Mouse (Mus musculus): ENCODE measurements around the gene Pop4. TPM values are rescaled to one million over a fixed set of nuclear protein-coding genes. Genes with fewer than 3 reads are reported as not detected.
"Not testable (repeated sequence)": the region's sequence is repeated elsewhere in the genome, so short reads cannot be mapped to it uniquely, and the experiment has no call there.

The Pop4 gene
- 3.3 and 3.7 TPM in 2 replicates for polyA plus RNA-seq (2012; rRNA removed)

DNA sequence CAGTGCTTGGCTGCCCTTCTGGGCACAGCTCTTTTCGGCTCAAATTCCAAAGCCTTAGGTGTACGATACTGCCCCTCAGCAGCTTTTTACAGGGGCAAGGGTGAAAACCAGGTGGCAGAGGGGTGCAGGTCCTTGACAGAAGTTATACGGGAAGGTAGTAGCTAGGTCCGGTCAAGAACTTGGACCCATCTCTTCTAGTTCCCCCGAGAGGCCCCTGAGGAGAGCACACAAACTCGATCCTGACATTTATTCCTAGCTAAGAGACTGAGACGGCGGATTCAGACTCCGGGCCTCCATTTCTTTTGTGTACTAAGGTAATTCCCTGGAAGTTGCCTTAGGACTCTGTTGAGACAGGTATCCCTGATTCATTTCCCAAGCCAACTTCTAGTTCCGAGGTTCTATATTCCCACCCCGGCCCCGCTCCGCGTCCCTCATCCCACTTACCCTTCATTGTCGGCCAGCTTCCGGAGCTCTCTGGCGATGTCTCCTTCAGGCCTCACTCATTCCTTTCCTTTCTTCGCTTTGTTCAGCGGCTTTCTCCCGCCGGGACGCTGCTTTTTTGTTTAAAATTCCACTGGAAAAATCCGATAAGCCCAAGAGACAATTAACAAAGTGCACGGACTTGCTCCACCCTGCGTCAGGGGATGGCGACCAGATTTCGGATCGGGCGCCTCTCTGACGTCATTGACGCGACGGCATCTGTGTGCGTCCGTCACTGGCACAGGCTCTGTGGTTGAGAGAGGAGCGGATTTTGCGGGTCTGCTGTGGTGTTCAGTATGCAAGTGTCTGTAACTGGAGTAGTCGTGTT lies at the start of gene Pop4:
Pop4 (minus strand) TSS at position 721 of the 808 bp plus-strand sequence.
- Histone ChIP-seq H3K27me3 (ENCODE audit: control insufficient read depth, insufficient read depth, low read length) (no peaks in the 10 kb centered on the region), H3K4me3 (ENCODE audit: low read depth, low read length) (peak within 1 kb of the TSS; percentile 98), H3K4me1 (ENCODE audit: control insufficient read depth, insufficient read depth, insufficient read length, low read length) (peaks cover 8% of the 10 kb centered on the region; the same call in 1 of the 2 replicates), H3K27ac (ENCODE audit: insufficient read depth, low read depth, low read length) (peak within 1 kb of the TSS; percentile 52; the same call in 1 of the 2 replicates), H3K36me3 (ENCODE audit: control insufficient read depth, insufficient read depth, low read length) (peaks cover 7% of the 10 kb centered on the region; the same call in 1 of the 2 replicates)
- TF ChIP-seq POLR2A (IDR thresholded peaks at IDR 0.05; ENCODE audit: low read depth, low read length) (peak; percentile 57; the same call in 1 of the 2 replicates), CTCF (IDR thresholded peaks at IDR 0.05; ENCODE audit: extremely low read depth, insufficient read length, insufficient replicate concordance, low read depth, low read length) (no peak)
- WGBS = under 1% methylated on average over 38 of the region's 38 CpGs

DNA sequence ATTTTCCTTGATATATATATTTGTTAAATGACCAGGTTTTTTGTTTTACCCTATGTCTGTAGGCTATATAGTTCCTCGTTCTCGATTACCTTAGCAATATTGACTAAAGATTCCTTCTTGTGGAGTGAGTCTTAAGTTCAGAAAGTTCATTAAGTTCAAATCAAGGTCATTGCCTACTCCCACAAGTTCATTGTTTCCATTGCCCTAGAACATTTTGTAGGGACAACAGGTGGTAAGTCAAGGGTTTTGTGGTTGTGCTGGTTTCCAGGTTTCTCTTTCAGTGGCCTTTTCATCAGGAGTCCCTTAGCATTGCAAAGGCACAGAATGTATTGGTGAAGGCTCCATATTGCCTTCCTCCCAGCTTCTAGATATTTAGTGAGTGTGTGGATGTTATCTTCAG lies 49.4 kb upstream of the Pop4 start:
- H3K4me3 ChIP-seq (ENCODE audit: low read depth, low read length) = no peak overlapping the region
- H3K27me3 ChIP-seq (ENCODE audit: control insufficient read depth, insufficient read depth, low read length) = no peaks in the 10 kb centered on the region
- H3K4me1 ChIP-seq (ENCODE audit: control insufficient read depth, insufficient read depth, insufficient read length, low read length) = no peaks in the 10 kb centered on the region
- H3K27ac ChIP-seq (ENCODE audit: insufficient read depth, low read depth, low read length) = no peak overlapping the region
- no peaks in the 10 kb centered on the region for H3K36me3 ChIP-seq (ENCODE audit: control insufficient read depth, insufficient read depth, low read length)
- 78% methylated on average over 2 of the region's 2 CpGs for WGBS
- TF ChIP-seq CTCF (IDR thresholded peaks at IDR 0.05; ENCODE audit: extremely low read depth, insufficient read length, insufficient replicate concordance, low read depth, low read length) = no peak
- no peak for TF ChIP-seq POLR2A (IDR thresholded peaks at IDR 0.05; ENCODE audit: low read depth, low read length)

DNA sequence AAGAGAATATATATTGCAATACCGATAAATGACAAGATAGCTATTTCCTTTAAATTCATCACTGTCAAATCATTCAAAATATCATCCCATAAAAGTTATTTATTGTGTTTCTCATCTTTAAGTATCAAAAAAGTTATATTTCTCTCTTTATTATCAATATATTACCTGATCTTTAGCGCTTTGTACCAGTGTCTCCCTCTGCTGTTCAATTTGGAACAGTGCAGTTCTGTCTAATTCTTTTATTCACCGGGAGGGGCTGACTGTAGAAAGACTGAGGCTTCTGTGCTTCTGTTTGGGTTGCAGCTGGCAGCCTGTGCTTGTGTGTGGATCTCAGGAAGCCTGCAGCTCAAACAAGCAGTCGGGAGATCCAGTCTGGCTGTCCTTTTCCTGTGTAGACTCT lies 11.0 kb upstream of the Pop4 start:
- not testable (repeated sequence) for H3K4me1 ChIP-seq (ENCODE audit: control insufficient read depth, insufficient read depth, insufficient read length, low read length); H3K27ac ChIP-seq (ENCODE audit: insufficient read depth, low read depth, low read length); H3K27me3 ChIP-seq (ENCODE audit: control insufficient read depth, insufficient read depth, low read length); H3K4me3 ChIP-seq (ENCODE audit: low read depth, low read length); H3K36me3 ChIP-seq (ENCODE audit: control insufficient read depth, insufficient read depth, low read length)
- 24% methylated on average over 4 of the region's 4 CpGs for WGBS

DNA sequence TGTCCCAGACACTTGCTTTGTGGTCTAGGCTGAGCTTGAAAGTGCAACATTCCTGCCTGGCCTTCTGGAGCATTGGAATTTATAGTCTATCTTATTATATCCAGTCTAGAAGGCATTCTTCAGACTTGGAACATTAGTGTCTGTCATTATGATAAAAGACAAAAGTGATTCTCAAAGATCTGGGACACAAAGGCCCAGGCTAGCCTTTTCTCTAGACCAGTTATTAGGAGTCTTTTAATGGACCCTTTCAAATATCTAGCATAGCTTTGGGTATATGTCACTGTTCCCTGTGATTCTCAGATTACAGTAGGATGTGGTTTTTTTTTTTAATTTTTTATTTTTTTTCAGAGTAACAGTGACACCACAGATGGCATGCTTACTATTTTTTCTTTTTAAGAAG lies 1.3 kb upstream of the Pop4 start:
- no peak overlapping the region for H3K4me3 ChIP-seq (ENCODE audit: low read depth, low read length)
- TF ChIP-seq CTCF (IDR thresholded peaks at IDR 0.05; ENCODE audit: extremely low read depth, insufficient read length, insufficient replicate concordance, low read depth, low read length) (no peak), POLR2A (IDR thresholded peaks at IDR 0.05; ENCODE audit: low read depth, low read length) (no peak)
- H3K4me1 ChIP-seq (ENCODE audit: control insufficient read depth, insufficient read depth, insufficient read length, low read length) = peaks cover 8% of the 10 kb centered on the region; the same call in 1 of the 2 replicates
- H3K27me3 ChIP-seq (ENCODE audit: control insufficient read depth, insufficient read depth, low read length) = no peaks in the 10 kb centered on the region
- H3K36me3 ChIP-seq (ENCODE audit: control insufficient read depth, insufficient read depth, low read length) = peaks cover 3% of the 10 kb centered on the region; the same call in 1 of the 2 replicates
- no peak overlapping the region for H3K27ac ChIP-seq (ENCODE audit: insufficient read depth, low read depth, low read length)

DNA sequence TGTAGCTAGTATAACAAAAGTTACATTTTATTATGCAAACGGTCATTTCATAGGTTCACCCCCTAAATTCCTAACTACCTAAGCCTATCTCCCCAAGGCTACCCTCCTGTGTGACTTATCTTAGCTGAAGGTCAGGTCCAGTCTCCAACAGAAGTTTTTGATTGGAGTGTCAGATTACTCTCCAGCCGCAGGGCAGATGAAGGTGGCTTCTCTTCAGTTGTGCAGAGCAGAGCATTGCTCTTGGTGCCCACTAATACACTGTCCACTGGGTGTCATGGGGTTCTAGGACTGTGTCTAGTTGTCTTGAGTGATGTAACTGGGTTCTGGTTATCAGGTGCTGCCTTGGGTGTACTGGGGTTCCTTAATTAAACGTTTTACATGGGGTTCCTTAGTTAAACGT lies 636 bp upstream of the Pop4 start:
- peaks cover 8% of the 10 kb centered on the region; the same call in 1 of the 2 replicates for H3K4me1 ChIP-seq (ENCODE audit: control insufficient read depth, insufficient read depth, insufficient read length, low read length)
- WGBS = 3% methylated on average over 4 of the region's 4 CpGs
- H3K27ac ChIP-seq (ENCODE audit: insufficient read depth, low read depth, low read length) = no peak overlapping the region
- H3K4me3 ChIP-seq (ENCODE audit: low read depth, low read length) = no peak overlapping the region
- H3K36me3 ChIP-seq (ENCODE audit: control insufficient read depth, insufficient read depth, low read length) = peaks cover 3% of the 10 kb centered on the region; the same call in 1 of the 2 replicates
- no peak for TF ChIP-seq POLR2A (IDR thresholded peaks at IDR 0.05; ENCODE audit: low read depth, low read length)
- TF ChIP-seq CTCF (IDR thresholded peaks at IDR 0.05; ENCODE audit: extremely low read depth, insufficient read length, insufficient replicate concordance, low read depth, low read length) = no peak
- H3K27me3 ChIP-seq (ENCODE audit: control insufficient read depth, insufficient read depth, low read length) = no peaks in the 10 kb centered on the region

DNA sequence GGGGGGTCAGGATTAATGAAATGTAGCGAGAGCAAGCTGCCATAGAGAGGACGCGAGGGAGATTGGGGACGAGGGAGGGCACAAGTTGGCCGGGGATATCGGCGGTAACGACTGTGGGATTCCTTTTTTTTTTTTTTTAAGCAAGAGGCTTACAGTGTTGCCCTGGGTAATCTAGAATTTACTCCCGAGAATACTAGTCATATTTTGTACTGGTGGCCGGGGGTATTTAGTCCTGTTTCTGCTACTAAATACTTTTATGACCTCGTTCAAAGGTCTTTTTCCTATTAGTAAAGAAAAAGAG lies 238 bp upstream of the Pop4 start:
- H3K27me3 ChIP-seq (ENCODE audit: control insufficient read depth, insufficient read depth, low read length) = no peaks in the 10 kb centered on the region
- no peak for TF ChIP-seq CTCF (IDR thresholded peaks at IDR 0.05; ENCODE audit: extremely low read depth, insufficient read length, insufficient replicate concordance, low read depth, low read length)
- TF ChIP-seq POLR2A (IDR thresholded peaks at IDR 0.05; ENCODE audit: low read depth, low read length) = no peak
- WGBS = under 1% methylated on average over 11 of the region's 11 CpGs

DNA sequence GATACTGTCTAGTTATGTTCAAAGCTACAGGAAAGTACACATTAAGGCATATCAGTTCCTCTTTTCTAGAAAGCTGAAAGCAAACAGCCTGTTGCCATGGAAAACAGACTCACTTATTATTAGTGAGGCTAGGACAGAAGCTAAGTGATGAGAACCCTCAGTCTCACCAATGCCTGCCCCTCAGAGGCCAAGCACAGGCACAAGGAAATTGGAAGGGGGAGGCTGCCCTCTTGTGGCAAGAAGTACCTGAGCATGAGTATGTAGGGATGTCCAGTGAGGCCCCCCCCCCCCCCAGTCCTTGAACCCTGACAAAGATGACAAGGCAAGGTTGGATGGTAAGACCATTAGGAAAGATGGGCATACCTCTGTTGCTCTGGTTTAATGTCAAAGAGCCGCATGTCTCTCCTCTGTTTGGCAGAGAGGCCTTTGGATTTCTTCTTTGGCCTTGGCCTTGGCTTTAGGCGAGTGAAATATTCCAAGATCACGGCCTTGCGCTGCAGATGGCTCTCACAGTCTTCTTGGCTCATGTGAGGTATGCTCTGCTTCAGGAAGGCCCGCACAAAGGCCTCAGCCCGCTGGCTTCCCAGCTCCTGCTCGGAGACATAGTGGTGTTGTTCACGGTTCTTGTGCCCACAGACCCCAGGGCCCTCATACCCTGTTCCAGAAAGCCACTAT lies 4.1 kb downstream of the Pop4 start:
- Histone ChIP-seq H3K4me1 (ENCODE audit: control insufficient read depth, insufficient read depth, insufficient read length, low read length) (peaks cover 8% of the 10 kb centered on the region; the same call in 1 of the 2 replicates), H3K4me3 (ENCODE audit: low read depth, low read length) (no peak overlapping the region), H3K36me3 (ENCODE audit: control insufficient read depth, insufficient read depth, low read length) (peaks cover 39% of the 10 kb centered on the region), H3K27ac (ENCODE audit: insufficient read depth, low read depth, low read length) (no peak overlapping the region), H3K27me3 (ENCODE audit: control insufficient read depth, insufficient read depth, low read length) (no peaks in the 10 kb centered on the region)
- peak; percentile 59; the same call in 1 of the 2 replicates for TF ChIP-seq CTCF (IDR thresholded peaks at IDR 0.05; ENCODE audit: extremely low read depth, insufficient read length, insufficient replicate concordance, low read depth, low read length)
- TF ChIP-seq POLR2A (IDR thresholded peaks at IDR 0.05; ENCODE audit: low read depth, low read length) = no peak
- 94% methylated on average over 8 of the region's 8 CpGs for WGBS

More for the DNA sequence above, 238 bp upstream of the Pop4 start:
- Histone ChIP-seq H3K36me3 (ENCODE audit: control insufficient read depth, insufficient read depth, low read length) (peaks cover 5% of the 10 kb centered on the region; the same call in 1 of the 2 replicates), H3K4me3 (ENCODE audit: low read depth, low read length) (peak overlapping the region; percentile 98), H3K4me1 (ENCODE audit: control insufficient read depth, insufficient read depth, insufficient read length, low read length) (peaks cover 8% of the 10 kb centered on the region; the same call in 1 of the 2 replicates), H3K27ac (ENCODE audit: insufficient read depth, low read depth, low read length) (peak overlapping the region; percentile 52; the same call in 1 of the 2 replicates)
